Mouse (Mus musculus) heart, adult 2 months (tissue): ENCODE measurements around the gene March5.

ENCODE experiments used
- CTCF ChIP-seq: fragments of 200-600 bp; IDR thresholded peaks from 2 replicates; pipeline ENCODE4 v1.8.1; 2022; ENCODE audit warnings: antibody characterized with exemption, mild to moderate bottlenecking, moderate library complexity
- EP300 ChIP-seq: fragments of 200-500 bp; IDR thresholded peaks from 2 replicates; pipeline ENCODE4 v1.6.1; 2011; ENCODE audit warnings: low read depth, low read length, control low read depth; ENCODE audit not compliant: insufficient read depth
- POLR2A ChIP-seq: fragments of 200-500 bp; IDR thresholded peaks from 2 replicates; pipeline ENCODE4 v1.6.1; 2011; ENCODE audit warnings: mild to moderate bottlenecking, low read depth, low read length, control low read depth; ENCODE audit not compliant: insufficient read depth

DNA sequence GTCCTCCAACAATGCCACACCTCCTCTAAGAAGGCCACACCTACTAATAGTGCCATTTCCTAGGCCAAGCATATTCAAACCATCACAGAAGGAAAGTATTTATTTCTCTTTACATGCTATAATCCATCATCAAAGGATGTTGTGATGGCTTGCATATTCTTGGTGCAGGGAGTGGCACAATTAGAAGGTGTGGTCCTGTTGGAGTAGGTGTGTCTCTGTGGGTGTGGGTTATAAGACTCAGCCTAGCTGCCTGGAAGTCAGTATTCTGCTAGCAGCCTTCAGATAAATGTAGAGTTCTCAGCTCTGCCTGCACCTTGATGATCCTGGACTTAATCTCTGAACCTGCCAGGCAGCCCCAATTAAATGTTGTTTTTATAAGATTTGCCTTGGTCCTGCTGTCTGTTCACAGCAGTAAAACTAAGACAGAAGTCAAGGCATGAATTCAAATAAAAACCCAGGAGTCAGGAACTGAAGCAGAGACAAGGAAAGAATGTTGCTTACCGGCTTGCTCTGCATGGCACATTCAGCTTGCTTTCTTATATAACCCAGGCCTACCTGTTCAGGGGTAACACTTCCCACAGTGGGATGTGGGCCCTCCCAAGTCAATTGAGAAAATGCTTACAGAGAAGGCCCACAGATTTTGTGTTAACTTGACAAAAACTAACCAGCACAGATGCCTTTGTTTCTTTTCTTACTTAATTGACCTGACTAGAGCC, 9.0 kb upstream of the March5 start:
- TF ChIP-seq CTCF (no peak), POLR2A (no peak), EP300 (no peak)
